Mouse (Mus musculus): ENCODE data around the gene Evpl. TPM values are rescaled to one million over a fixed set of nuclear protein-coding genes. Genes with fewer than 3 reads are reported as not detected.

Evpl gene
- polyA plus RNA-seq (2012; rRNA removed) = 0.63 and 0.73 TPM in 2 replicates

DNA sequence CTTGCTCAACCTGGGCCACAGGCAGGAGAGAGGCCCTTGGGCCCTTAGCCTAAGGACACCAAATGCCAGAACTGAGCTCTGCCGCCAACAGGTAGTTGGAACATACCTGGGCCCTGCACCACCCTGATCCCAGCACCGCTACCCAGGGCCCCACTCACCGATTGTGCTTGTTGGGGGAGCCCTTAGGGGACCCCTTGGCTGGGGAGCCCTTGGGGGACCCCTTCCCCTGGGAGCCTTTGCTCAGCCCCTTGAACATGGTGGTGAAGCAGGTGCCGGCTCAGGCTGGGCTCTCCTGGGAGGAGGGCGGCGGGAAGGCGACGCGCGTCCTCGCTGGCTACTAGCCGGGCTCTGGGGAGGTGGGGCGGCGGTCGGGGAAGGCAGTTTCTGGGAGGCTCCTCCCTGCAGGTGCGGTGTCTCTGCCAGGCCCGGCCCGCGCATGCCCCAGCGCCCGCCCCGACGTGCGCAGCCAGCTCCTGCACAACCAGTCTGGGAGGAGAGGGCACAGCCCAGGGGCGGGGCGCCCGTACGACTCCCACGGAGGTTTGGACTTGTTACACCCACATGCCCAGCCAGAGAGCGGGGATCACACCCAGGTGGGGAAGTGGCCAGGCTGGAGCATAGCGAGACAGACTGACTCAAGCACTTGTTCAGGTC lies at the start of gene Evpl:
Gene Evpl, minus strand, starts transcription at position 336 of the 654 bp plus-strand sequence.

GRCm38 (mm10) chr11:116280751-116281663 lies 43.1 kb upstream of the Evpl start, which contains the start of gene Galr2:
TSS of gene Galr2 (plus strand) at chr11:116280939.

GRCm38 (mm10) chr11:116274045-116274666 lies 36.3 kb upstream of the Evpl start, which contains the start of gene Srp68:
TSS of gene Srp68 (minus strand) at chr11:116274217.

DNA sequence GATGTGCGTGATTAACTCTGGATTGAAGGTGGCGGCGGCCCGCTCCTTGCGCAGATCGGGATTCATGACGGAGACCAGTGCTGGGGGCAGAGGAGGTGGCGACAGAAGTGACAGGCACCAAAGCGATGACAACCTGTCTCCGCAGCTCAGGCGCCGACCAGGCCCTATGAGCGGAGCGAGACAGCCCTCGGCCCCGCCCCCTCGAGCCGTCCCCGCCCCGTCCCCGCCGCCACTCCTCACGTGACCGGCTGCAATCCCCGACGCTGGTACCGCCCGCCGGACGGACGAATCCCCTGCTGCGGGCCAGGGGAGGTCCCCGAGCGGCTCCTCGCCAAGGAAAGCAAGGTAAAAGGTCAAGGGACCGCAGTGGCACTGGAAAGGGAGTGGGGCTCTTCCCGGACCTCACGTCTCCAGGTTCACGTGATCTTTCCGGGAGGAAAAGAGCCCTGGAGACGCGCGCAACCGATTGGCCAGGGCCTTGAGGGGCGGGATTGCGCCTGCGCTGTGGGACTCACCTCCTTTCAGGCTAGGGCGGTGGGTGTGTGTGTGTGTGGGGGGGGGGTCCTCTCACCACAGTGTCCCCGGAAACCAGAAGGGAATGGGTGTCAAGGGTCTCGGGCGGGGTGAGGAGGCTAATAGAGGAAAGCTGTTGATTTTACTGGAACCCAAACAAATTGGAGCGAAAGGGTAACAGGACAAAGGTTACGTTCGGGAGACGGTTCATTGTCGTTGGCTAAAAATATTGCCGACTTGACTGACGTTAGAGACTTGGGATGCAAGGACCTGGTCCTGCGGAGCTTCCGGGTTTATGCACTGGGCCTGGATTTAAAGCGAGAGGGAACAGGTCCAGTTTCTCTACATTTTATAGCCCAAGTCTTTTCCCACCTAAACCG lies 39.0 kb downstream of the Evpl start, which contains the start of the genes Ten1 and Acox1:
Gene Ten1, plus strand, starts transcription at position 217 of the 893 bp plus-strand sequence.
Gene Acox1, minus strand, starts transcription at position 407 of the 893 bp plus-strand sequence.

Other genes with a start within 250 kb of the Evpl start
- gene Galk1, start 225.4 kb downstream of the Evpl start, polyA plus RNA-seq (2012; rRNA removed) = 72.5 and 76.2 TPM in 2 replicates
- gene H3f3b, start 210.1 kb downstream of the Evpl start, polyA plus RNA-seq (2012; rRNA removed) = 838 and 897 TPM in 2 replicates
- gene Unk, start 207.8 kb downstream of the Evpl start, polyA plus RNA-seq (2012; rRNA removed) = 57.1 and 63.4 TPM in 2 replicates
- 2.0 and 3.3 TPM in 2 replicates for gene Unc13d, start 160.1 kb downstream of the Evpl start, polyA plus RNA-seq (2012; rRNA removed)
- 42.1 and 67.0 TPM in 2 replicates for gene Wbp2, start 151.1 kb downstream of the Evpl start, polyA plus RNA-seq (2012; rRNA removed)
- 3.0 TPM in 2 replicates for gene Trim47, start 110.9 kb downstream of the Evpl start, polyA plus RNA-seq (2012; rRNA removed)
- 1.6 and 2.8 TPM in 2 replicates for gene Trim65, start 106.9 kb downstream of the Evpl start, polyA plus RNA-seq (2012; rRNA removed)
- gene Mrpl38, start 99.2 kb downstream of the Evpl start, polyA plus RNA-seq (2012; rRNA removed) = 41.1 and 57.1 TPM in 2 replicates
- gene Fbf1, start 69.9 kb downstream of the Evpl start, polyA plus RNA-seq (2012; rRNA removed) = 90.4 and 121 TPM in 2 replicates
- gene Ten1, start 39.2 kb downstream of the Evpl start, polyA plus RNA-seq (2012; rRNA removed) = 39.9 and 49.1 TPM in 2 replicates
- 25.4 and 35.0 TPM in 2 replicates for gene Acox1, start 39.0 kb downstream of the Evpl start, polyA plus RNA-seq (2012; rRNA removed)
- 90.9 and 101 TPM in 2 replicates for gene Srp68, start 36.1 kb upstream of the Evpl start, polyA plus RNA-seq (2012; rRNA removed)
- 0.21 and 0.23 TPM in 2 replicates for gene Galr2, start 42.9 kb upstream of the Evpl start, polyA plus RNA-seq (2012; rRNA removed)
- gene Exoc7, start 69.2 kb upstream of the Evpl start, polyA plus RNA-seq (2012; rRNA removed) = 56.4 and 74.6 TPM in 2 replicates
- 6.3 and 10.8 TPM in 2 replicates for gene Foxj1, start 97.3 kb upstream of the Evpl start, polyA plus RNA-seq (2012; rRNA removed)
- gene Rnf157, start 175.0 kb upstream of the Evpl start, polyA plus RNA-seq (2012; rRNA removed) = 16.4 and 30.4 TPM in 2 replicates
- 91.3 and 135 TPM in 2 replicates for gene Ubald2, start 196.0 kb upstream of the Evpl start, polyA plus RNA-seq (2012; rRNA removed)
- 0.12 and 0.14 TPM in 2 replicates for gene Qrich2, start 228.2 kb upstream of the Evpl start, polyA plus RNA-seq (2012; rRNA removed)

All from central nervous system, embryonic 11.5 days (tissue).